In genomic region chr1:118397866-118398265, GRCm38 (mm10) we compare ENCODE assay signal across 15 mouse cellular contexts.
"Had no signal": no experiment of that assay in that cellular context is flagged by ENCODE, and none has a peak within 500 bp of the region (broad histone marks: within the 10 kb centered on the region; RNA-seq: fewer than 3 reads in every experiment).

No protein-coding gene starts in this region.

- H3K4me2 ChIP-seq: liver, embryonic 11.5 days; liver, embryonic 13.5 days; liver, embryonic 15.5 days; midbrain, embryonic 12.5 days; neural tube, embryonic 12.5 days; stomach, embryonic 15.5 days had no signal

- H3K4me1 ChIP-seq: midbrain, embryonic 12.5 days; neural tube, embryonic 12.5 days had no signal

- DNase-seq: liver, embryonic 13.5 days; liver, postnatal 0 days; right cerebral cortex, postnatal 14 days; thymus, adult 18-20 months; thymus, postnatal 14 days; thymus, postnatal 36 days had no signal

- ATAC-seq: liver, postnatal 0 days; midbrain, embryonic 16.5 days had no signal

- H3K9me3 ChIP-seq: liver, embryonic 13.5 days; liver, embryonic 15.5 days; megakaryocyte, embryonic 14.5 days; midbrain, embryonic 12.5 days; neural tube, embryonic 12.5 days; stomach, embryonic 15.5 days had no signal

- H3K27me3 ChIP-seq: liver, embryonic 13.5 days; liver, embryonic 15.5 days; megakaryocyte, embryonic 14.5 days; midbrain, embryonic 12.5 days; neural tube, embryonic 12.5 days; stomach, embryonic 15.5 days had no signal

- H3K4me3 ChIP-seq: liver, embryonic 13.5 days; liver, embryonic 15.5 days; megakaryocyte, embryonic 14.5 days; midbrain, embryonic 12.5 days; neural tube, embryonic 12.5 days; stomach, embryonic 15.5 days had no signal

- H3K9ac ChIP-seq: liver, embryonic 13.5 days; liver, embryonic 15.5 days; liver, postnatal 0 days; midbrain, embryonic 12.5 days; neural tube, embryonic 12.5 days; stomach, embryonic 15.5 days had no signal

- H3K27ac ChIP-seq: liver, embryonic 13.5 days; liver, embryonic 15.5 days; macrophage; midbrain, embryonic 12.5 days; neural tube, embryonic 12.5 days; stomach, embryonic 15.5 days; stomach, postnatal 0 days had no signal
